Mouse (Mus musculus): ENCODE data around the gene Mob4. TPM values are rescaled to one million over a fixed set of nuclear protein-coding genes. Genes with fewer than 3 reads are reported as not detected.
A peak's percentile ranks its signal among the peaks of the same experiment; 100 is the strongest.

Mob4 gene
- polyA plus RNA-seq, 1 experiment = 11.1 TPM

GRCm38 (mm10) chr1:55158821-55159220, 27.8 kb downstream of the Mob4 start:
- TF ChIP-seq POLR2A (IDR thresholded peaks at IDR 0.05; ENCODE audit: borderline replicate concordance, extremely low read depth, low read depth, low read length) (no peak), CTCF (IDR thresholded peaks at IDR 0.05; ENCODE audit: insufficient read depth, low read length) (no peak)
- Histone ChIP-seq H3K4me3 (replicated peaks; ENCODE audit: extremely low read depth, low read depth, low read length) (no peak overlapping the region), H3K4me1 (ENCODE audit: control insufficient read depth, insufficient read depth, low read length) (no peaks in the 10 kb centered on the region)
- no peak for DNase-seq
- WGBS = 93% methylated on average over 8 of the region's 8 CpGs

GRCm38 (mm10) chr1:55160218-55160617, 29.2 kb downstream of the Mob4 start:
- Histone ChIP-seq H3K4me3 (replicated peaks; ENCODE audit: extremely low read depth, low read depth, low read length) (no peak overlapping the region), H3K4me1 (ENCODE audit: control insufficient read depth, insufficient read depth, low read length) (no peaks in the 10 kb centered on the region)
- TF ChIP-seq CTCF (IDR thresholded peaks at IDR 0.05; ENCODE audit: insufficient read depth, low read length) = no peak
- no peak for TF ChIP-seq POLR2A (IDR thresholded peaks at IDR 0.05; ENCODE audit: borderline replicate concordance, extremely low read depth, low read depth, low read length)
- 92% methylated on average over 3 of the region's 3 CpGs for WGBS
- DNase-seq = no peak

GRCm38 (mm10) chr1:55160831-55161638, 30.0 kb downstream of the Mob4 start:
- no peaks in the 10 kb centered on the region for H3K4me1 ChIP-seq (ENCODE audit: control insufficient read depth, insufficient read depth, low read length)
- WGBS = 77% methylated on average over 17 of the region's 17 CpGs
- H3K4me3 ChIP-seq (replicated peaks; ENCODE audit: extremely low read depth, low read depth, low read length) = no peak overlapping the region
- TF ChIP-seq POLR2A (IDR thresholded peaks at IDR 0.05; ENCODE audit: borderline replicate concordance, extremely low read depth, low read depth, low read length) = no peak
- TF ChIP-seq CTCF (IDR thresholded peaks at IDR 0.05; ENCODE audit: insufficient read depth, low read length) = no peak
- no peak for DNase-seq

- TF ChIP-seq CTCF (IDR thresholded peaks at IDR 0.05; ENCODE audit: insufficient read depth, low read length) = peak; percentile 40; the same call in 1 of the 2 replicates
- no peak for TF ChIP-seq POLR2A (IDR thresholded peaks at IDR 0.05; ENCODE audit: borderline replicate concordance, extremely low read depth, low read depth, low read length)
- no peak for DNase-seq
- 74% methylated on average over 7 of the region's 7 CpGs for WGBS
- Histone ChIP-seq H3K4me3 (replicated peaks; ENCODE audit: extremely low read depth, low read depth, low read length) (no peak overlapping the region), H3K4me1 (ENCODE audit: control insufficient read depth, insufficient read depth, low read length) (no peaks in the 10 kb centered on the region)
Observed at GRCm38 (mm10) chr1:55161895-55162294, 30.9 kb downstream of the Mob4 start.

- DNase-seq = no peak
- TF ChIP-seq CTCF (IDR thresholded peaks at IDR 0.05; ENCODE audit: insufficient read depth, low read length) (no peak), POLR2A (IDR thresholded peaks at IDR 0.05; ENCODE audit: borderline replicate concordance, extremely low read depth, low read depth, low read length) (no peak)
- 65% methylated on average over 5 of the region's 5 CpGs for WGBS
- H3K4me1 ChIP-seq (ENCODE audit: control insufficient read depth, insufficient read depth, low read length) = no peaks in the 10 kb centered on the region
- H3K4me3 ChIP-seq (replicated peaks; ENCODE audit: extremely low read depth, low read depth, low read length) = no peak overlapping the region
Observed at GRCm38 (mm10) chr1:55162781-55163180, 31.8 kb downstream of the Mob4 start.

- no peak for TF ChIP-seq POLR2A (IDR thresholded peaks at IDR 0.05; ENCODE audit: borderline replicate concordance, extremely low read depth, low read depth, low read length)
- no peak for TF ChIP-seq CTCF (IDR thresholded peaks at IDR 0.05; ENCODE audit: insufficient read depth, low read length)
- no peak for DNase-seq
- H3K4me3 ChIP-seq (replicated peaks; ENCODE audit: extremely low read depth, low read depth, low read length) = no peak overlapping the region
- H3K4me1 ChIP-seq (ENCODE audit: control insufficient read depth, insufficient read depth, low read length) = no peaks in the 10 kb centered on the region
- 48% methylated on average over 5 of the region's 5 CpGs for WGBS
Observed at GRCm38 (mm10) chr1:55164005-55164404, 33.0 kb downstream of the Mob4 start.

- TF ChIP-seq POLR2A (IDR thresholded peaks at IDR 0.05; ENCODE audit: borderline replicate concordance, extremely low read depth, low read depth, low read length) (no peak), CTCF (IDR thresholded peaks at IDR 0.05; ENCODE audit: insufficient read depth, low read length) (no peak)
- 82% methylated on average over 4 of the region's 4 CpGs for WGBS
- Histone ChIP-seq H3K4me3 (replicated peaks; ENCODE audit: extremely low read depth, low read depth, low read length) (no peak overlapping the region), H3K4me1 (ENCODE audit: control insufficient read depth, insufficient read depth, low read length) (no peaks in the 10 kb centered on the region)
- no peak for DNase-seq
Observed at GRCm38 (mm10) chr1:55167560-55167959, 36.5 kb downstream of the Mob4 start.

- H3K4me1 ChIP-seq (ENCODE audit: control insufficient read depth, insufficient read depth, low read length) = no peaks in the 10 kb centered on the region
- no peak for TF ChIP-seq POLR2A (IDR thresholded peaks at IDR 0.05; ENCODE audit: borderline replicate concordance, extremely low read depth, low read depth, low read length)
- no peak for TF ChIP-seq CTCF (IDR thresholded peaks at IDR 0.05; ENCODE audit: insufficient read depth, low read length)
- no peak overlapping the region for H3K4me3 ChIP-seq (replicated peaks; ENCODE audit: extremely low read depth, low read depth, low read length)
- WGBS = 93% methylated on average over 4 of the region's 4 CpGs
- DNase-seq = no peak
Observed at GRCm38 (mm10) chr1:55168591-55168990, 37.6 kb downstream of the Mob4 start.

GRCm38 (mm10) chr1:55171361-55172325, 40.6 kb downstream of the Mob4 start:
- Histone ChIP-seq H3K4me3 (replicated peaks; ENCODE audit: extremely low read depth, low read depth, low read length) (no peak overlapping the region), H3K4me1 (ENCODE audit: control insufficient read depth, insufficient read depth, low read length) (no peaks in the 10 kb centered on the region)
- WGBS = 66% methylated on average over 22 of the region's 22 CpGs
- no peak for DNase-seq
- TF ChIP-seq POLR2A (IDR thresholded peaks at IDR 0.05; ENCODE audit: borderline replicate concordance, extremely low read depth, low read depth, low read length) (no peak), CTCF (IDR thresholded peaks at IDR 0.05; ENCODE audit: insufficient read depth, low read length) (no peak)

Measured in lung, adult 2 months (tissue).